Mouse (Mus musculus) E14TG2a.4 (cell line): ENCODE measurements around the gene Dnaic1.

Experiments used
- CTCF ChIP-seq: conservative IDR thresholded peaks from 2 replicates; pipeline ENCODE4 v1.5.1; 2014; ENCODE audit warnings: low read length
- NANOG ChIP-seq: IDR thresholded peaks from 2 replicates; pipeline ENCODE4 v1.6.1; 2014; ENCODE audit warnings: borderline replicate concordance, low read length, mixed read lengths
- POU5F1 ChIP-seq: IDR thresholded peaks from 2 replicates; pipeline ENCODE4 v1.6.1; 2014; ENCODE audit warnings: low read length, borderline replicate concordance

GRCm38 (mm10) chr4:41554994-41555663 lies 14.4 kb upstream of the Dnaic1 start:
- TF ChIP-seq CTCF, result no peak
- TF ChIP-seq NANOG, result no peak
- TF ChIP-seq POU5F1, result no peak
